Mouse (Mus musculus) bone marrow, adult 2 months (tissue): Measurements from ENCODE around the gene Fam241a. TPM values are rescaled to one million over a fixed set of nuclear protein-coding genes. Genes with fewer than 3 reads are reported as not detected.

Source experiments
- H3K27ac ChIP-seq: fragments of 200-500 bp; 2 replicates; pipeline ENCODE4 v1.5.1; 2012; ENCODE audit warnings: low read depth, mild to moderate bottlenecking, control low read depth, inconsistent platforms, low read length; ENCODE audit not compliant: control insufficient read depth, poor library complexity, insufficient read depth
- H3K4me1 ChIP-seq: fragments of 200-500 bp; 2 replicates; pipeline ENCODE4 v1.6.1; 2011; ENCODE audit warnings: low read length; ENCODE audit not compliant: control insufficient read depth, insufficient read depth
- H3K4me3 ChIP-seq: fragments of 200-500 bp; replicated peaks from 2 replicates; pipeline ENCODE3; 2011; ENCODE audit warnings: mild to moderate bottlenecking, low read depth, low read length, control low read depth; ENCODE audit not compliant: control insufficient read depth
- CTCF ChIP-seq: fragments of 200-500 bp; IDR thresholded peaks from 2 replicates; pipeline ENCODE4 v1.5.1; 2011; ENCODE audit warnings: low read length, control low read depth; ENCODE audit not compliant: control insufficient read depth, insufficient read depth
- POLR2A ChIP-seq: fragments of 200-500 bp; IDR thresholded peaks from 2 replicates; pipeline ENCODE4 v1.6.1; 2011; ENCODE audit warnings: low read depth, mild to moderate bottlenecking, control low read depth, low read length, borderline replicate concordance; ENCODE audit not compliant: control insufficient read depth
- WGBS: fragments of 180-500 bp; shearing (Covaris S2); methylation state at CpG from one replicate; pipeline ENCODE4 v1.1.7; 2018; 5-methylcytosine and 5-hydroxymethylcytosine counted together
- polyA plus RNA-seq: library from polyadenylated mRNA; stranded (reverse); fragments of >200 nt; gene quantifications from 2 replicates; pipeline ENCODE4 v1.2.4, GENCODE M21; 2011; ENCODE audit warnings: low replicate concordance; ENCODE audit not compliant: missing spikeins, insufficient read depth, insufficient read length

The Fam241a gene
- 20.6 and 39.3 TPM in 2 replicates for polyA plus RNA-seq

DNA sequence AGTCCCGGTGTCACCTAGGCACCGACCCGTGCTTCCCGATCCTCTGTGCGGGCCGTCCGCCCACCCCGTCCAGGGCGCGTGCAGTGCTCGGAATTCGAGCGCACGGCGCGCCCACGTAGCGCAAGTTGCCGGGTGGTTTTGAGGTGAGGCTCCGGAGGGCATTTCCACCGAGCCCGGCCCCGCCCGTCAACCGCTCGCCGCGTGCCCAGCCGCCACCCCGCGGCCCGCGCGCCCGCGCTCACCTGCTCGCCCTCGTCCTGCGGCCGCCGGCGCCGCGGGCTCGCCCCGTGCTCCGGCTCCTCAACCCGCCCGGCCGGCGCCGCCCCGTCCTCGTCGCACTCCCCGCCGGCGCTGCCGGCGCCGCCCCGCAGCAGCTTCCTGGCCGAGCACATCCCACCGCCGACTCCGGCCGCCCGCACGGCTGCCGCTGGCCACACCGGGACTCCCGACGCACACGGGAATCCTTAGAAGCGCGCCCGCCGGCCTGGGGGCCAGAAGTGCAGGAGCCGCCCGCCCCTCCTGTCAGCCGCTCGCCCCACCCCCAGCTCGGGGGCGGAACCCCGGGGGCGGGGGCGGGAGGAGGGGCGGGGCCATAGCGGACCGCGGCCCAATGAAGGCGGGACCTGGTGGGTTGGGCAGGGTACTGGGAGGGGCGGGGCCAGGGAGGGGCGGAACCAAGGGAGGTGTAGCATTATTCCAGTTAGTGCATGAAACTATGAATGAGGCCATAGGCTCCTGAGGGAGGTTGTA, at the start of gene Fam241a:
Fam241a (minus strand) TSS at position 533 of the 750 bp plus-strand sequence.
- Histone ChIP-seq H3K4me1 (peaks cover 2% of the 10 kb centered on the region), H3K4me3 (peak within 1 kb of the TSS; percentile 95), H3K27ac (peak within 1 kb of the TSS; percentile 93)
- TF ChIP-seq POLR2A (peak; percentile 76; the same call in 1 of the 2 replicates), CTCF (no peak)
- 1% methylated on average over 90 of the region's 94 CpGs for WGBS

DNA sequence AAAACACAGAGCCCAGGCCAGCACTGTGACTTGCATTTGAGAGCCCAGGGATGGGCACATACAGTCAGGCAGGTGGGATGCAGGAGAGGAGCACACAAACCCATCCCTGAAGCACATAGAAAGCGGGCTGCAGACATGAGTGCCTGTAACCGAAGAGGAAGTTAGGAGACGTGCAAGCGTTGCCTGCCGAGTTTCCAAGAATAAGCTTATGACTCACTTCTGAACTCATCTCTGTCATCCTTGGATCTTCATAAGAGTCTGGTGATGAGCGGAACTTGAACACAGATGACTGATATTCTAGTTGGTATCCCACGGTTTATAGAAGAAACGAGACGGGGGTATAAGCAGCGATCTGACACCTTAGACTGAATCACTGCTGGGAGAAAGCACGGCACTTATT, 36.3 kb upstream of the Fam241a start:
- TF ChIP-seq POLR2A (no peak), CTCF (no peak)
- Histone ChIP-seq H3K27ac (no peak overlapping the region), H3K4me1 (no peaks in the 10 kb centered on the region; the same call in 1 of the 2 replicates), H3K4me3 (peak overlapping the region; percentile 24)
- WGBS, result 77% methylated on average over 11 of the region's 11 CpGs

DNA sequence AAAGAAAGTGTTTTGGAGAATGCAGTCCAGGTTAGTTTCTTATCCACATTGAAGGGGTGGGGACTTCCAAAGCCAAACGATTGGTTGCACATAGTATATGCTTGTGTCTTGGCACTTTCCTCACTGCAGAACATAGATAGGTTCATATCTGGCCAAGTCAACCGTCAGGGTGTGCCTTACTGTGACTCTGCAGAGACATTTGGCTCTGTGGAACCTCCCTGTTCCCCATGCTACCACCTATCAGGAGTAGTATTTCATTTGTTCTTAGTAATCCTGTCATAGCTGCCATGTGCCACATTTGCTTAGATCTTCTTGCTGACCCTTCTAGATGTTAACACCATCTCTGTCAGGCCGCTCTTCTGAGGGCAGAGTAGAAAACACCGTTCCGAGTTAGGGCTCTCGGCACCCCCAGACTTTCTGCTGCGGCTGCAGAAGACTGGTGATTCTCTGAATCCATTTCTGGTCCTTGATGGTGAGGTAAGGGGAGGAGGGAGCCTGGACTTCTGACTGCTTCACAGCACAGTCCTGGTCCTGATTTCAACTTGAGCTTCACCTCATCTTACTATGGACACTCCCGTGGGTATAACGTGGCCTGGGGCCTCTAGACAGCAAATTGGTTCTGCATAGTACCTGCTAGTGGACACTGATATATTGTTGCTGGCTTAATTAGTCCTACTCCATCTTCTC, 34.3 kb upstream of the Fam241a start:
- WGBS, result 69% methylated on average over 9 of the region's 9 CpGs
- TF ChIP-seq CTCF, result no peak
- no peak for TF ChIP-seq POLR2A
- Histone ChIP-seq H3K27ac (peak overlapping the region; percentile 94), H3K4me3 (peak overlapping the region; percentile 66), H3K4me1 (no peaks in the 10 kb centered on the region; the same call in 1 of the 2 replicates)

DNA sequence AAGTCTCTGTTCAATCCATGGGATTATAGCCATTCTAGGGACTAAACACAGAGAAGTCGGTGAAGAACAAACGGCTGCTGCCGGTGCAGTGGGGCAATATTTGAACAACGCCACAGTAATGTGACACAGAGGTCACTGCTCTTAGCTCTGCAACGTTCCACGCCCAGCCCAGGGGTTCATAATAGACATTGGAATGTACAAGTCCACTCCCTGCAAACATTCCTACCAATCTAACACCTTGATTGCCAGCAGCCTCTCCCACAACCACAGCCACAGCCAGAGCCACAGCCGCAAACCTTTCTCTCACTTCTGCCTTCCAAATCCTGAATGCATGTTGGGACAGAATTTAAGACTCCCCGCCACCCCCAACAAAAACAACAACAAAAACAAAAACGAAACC, 33.8 kb upstream of the Fam241a start:
- 72% methylated on average over 9 of the region's 9 CpGs for WGBS
- no peaks in the 10 kb centered on the region; the same call in none of the 2 replicates for H3K4me1 ChIP-seq
- H3K4me3 ChIP-seq, result peak overlapping the region; percentile 50
- no peak for TF ChIP-seq CTCF
- no peak for TF ChIP-seq POLR2A
- H3K27ac ChIP-seq, result peak overlapping the region; percentile 94

DNA sequence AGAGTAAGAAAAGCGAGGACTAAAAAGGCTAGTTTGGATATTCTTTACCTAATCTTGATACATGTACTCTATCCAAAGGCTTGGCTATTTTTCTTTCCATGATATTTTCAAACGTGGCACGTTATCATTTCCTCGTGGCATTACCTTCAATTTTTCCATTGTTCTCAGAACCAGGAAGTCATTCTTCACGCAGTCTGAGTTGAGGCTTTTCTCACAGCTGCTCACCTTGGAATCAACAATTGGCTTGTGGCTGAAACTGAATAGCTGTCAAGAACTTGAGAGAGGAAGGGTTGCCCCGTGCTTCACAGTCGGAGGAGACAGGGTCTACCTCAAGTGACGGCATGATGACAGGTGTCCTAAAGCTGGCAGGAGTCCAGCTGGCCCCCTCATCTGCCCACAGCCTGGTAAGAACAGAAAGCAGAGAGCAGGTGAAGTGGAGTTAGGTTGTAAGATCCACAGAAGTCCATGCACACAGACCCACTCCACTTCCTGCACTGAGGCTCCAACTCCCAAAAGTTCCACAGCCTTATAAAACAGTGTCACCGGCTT, 30.6 kb upstream of the Fam241a start:
- H3K4me1 ChIP-seq, result no peaks in the 10 kb centered on the region; the same call in 1 of the 2 replicates
- no peak for TF ChIP-seq CTCF
- WGBS, result 34% methylated on average over 9 of the region's 9 CpGs
- H3K27ac ChIP-seq, result no peak overlapping the region
- no peak overlapping the region for H3K4me3 ChIP-seq

DNA sequence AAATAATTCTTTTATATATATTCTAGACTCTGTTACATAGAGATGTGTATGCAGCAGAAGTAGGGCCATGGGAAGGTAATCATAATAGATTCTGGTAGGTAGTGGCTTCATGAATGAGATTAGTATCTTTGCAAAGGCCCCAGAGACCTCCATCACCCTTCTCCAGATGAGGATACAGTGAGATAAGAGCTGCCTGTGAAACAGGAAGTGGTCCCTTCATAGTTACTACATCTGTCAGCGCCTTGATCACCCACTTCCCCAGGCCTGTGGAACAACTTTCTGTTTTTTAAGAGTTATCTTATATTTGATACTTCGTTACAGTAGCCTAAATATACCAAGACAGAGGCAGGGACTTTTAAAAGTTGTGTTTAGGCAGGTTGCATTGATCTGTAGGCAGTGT, 28.3 kb upstream of the Fam241a start:
- TF ChIP-seq CTCF, result no peak
- TF ChIP-seq POLR2A, result no peak
- no peaks in the 10 kb centered on the region; the same call in 1 of the 2 replicates for H3K4me1 ChIP-seq
- WGBS, result 8% methylated on average over 2 of the region's 2 CpGs
- no peak overlapping the region for H3K27ac ChIP-seq
- H3K4me3 ChIP-seq, result no peak overlapping the region

DNA sequence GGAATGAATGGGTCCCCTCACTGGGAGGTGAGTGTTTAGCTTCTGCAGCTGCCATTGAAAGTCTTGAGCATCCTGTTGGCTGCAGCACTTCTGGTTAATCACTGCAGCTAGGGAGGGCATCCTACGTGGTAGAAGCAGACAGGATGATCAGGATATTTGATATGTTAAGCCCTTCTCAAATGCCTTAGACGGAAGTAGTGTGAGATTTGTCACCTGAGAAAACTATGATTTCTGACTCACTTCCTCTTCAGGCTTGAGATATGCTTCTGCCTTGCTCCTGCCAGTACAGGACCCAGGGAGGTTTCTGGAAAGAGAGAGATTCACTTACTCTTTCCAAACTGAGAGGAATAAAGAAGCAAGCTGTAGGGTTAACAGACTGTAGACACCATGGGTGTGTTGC, 27.1 kb upstream of the Fam241a start:
- 9% methylated on average over 2 of the region's 2 CpGs for WGBS
- no peak for TF ChIP-seq POLR2A
- no peak for TF ChIP-seq CTCF
- Histone ChIP-seq H3K4me3 (no peak overlapping the region), H3K27ac (no peak overlapping the region), H3K4me1 (no peaks in the 10 kb centered on the region; the same call in 1 of the 2 replicates)

DNA sequence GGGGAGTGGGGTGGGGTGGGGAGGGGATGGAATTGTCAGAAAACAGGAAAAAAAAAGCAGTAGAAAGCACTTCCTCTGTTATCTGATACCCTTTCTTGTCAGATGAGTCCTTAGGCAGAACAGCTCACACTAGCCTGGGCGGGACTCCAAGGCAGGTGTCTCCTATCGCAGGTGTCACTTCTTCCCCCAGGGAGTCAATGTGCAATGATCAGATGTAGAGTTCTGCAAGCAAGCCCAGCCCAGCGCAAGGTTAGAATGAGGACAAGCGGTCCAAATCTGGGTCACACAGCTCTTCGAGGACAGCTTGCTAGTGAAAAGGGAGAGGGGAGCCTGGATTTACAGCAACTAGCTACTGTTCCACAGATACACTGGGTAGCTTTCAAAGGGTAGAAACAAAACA, 26.0 kb upstream of the Fam241a start:
- Histone ChIP-seq H3K4me1 (no peaks in the 10 kb centered on the region; the same call in none of the 2 replicates), H3K27ac (no peak overlapping the region), H3K4me3 (no peak overlapping the region)
- WGBS, result 86% methylated on average over 5 of the region's 5 CpGs
- TF ChIP-seq POLR2A, result no peak
- TF ChIP-seq CTCF, result no peak
